Mouse (Mus musculus) small intestine, adult 2 months (tissue): Measurements from ENCODE around the gene Nfia. TPM values are rescaled to one million over a fixed set of nuclear protein-coding genes. Genes with fewer than 3 reads are reported as not detected.

ENCODE experiments used
- H3K27ac ChIP-seq: fragments of 200-500 bp; 2 replicates; pipeline ENCODE4 v1.5.1; 2012; ENCODE audit warnings: low read depth, low read length, control low read depth, inconsistent platforms; ENCODE audit not compliant: insufficient read depth
- H3K27me3 ChIP-seq: fragments of 200-500 bp; 2 replicates; pipeline ENCODE4 v1.6.1; 2012; ENCODE audit warnings: mild to moderate bottlenecking, moderate library complexity, low read length, inconsistent platforms; ENCODE audit not compliant: control insufficient read depth, insufficient read depth
- H3K36me3 ChIP-seq: fragments of 200-500 bp; 2 replicates; pipeline ENCODE4 v1.6.1; 2012; ENCODE audit warnings: mild to moderate bottlenecking, low read length, control low read depth, inconsistent platforms; ENCODE audit not compliant: control insufficient read depth, insufficient read depth
- H3K4me1 ChIP-seq: fragments of 200-500 bp; 2 replicates; pipeline ENCODE4 v1.6.1; 2012; ENCODE audit warnings: low read length, inconsistent platforms, mixed read lengths; ENCODE audit not compliant: control insufficient read depth, insufficient read depth, insufficient read length
- H3K4me3 ChIP-seq: fragments of 200-500 bp; 2 replicates; pipeline ENCODE4 v1.5.1; 2012; ENCODE audit warnings: low read depth, mild to moderate bottlenecking, control low read depth, inconsistent platforms, low read length, moderate library complexity
- CTCF ChIP-seq: fragments of 200-500 bp; IDR thresholded peaks from 2 replicates; pipeline ENCODE4 v1.5.1; 2012; ENCODE audit warnings: low read depth, mild to moderate bottlenecking, control low read depth, inconsistent platforms, low read length, moderate library complexity, mixed read lengths; ENCODE audit not compliant: insufficient replicate concordance, insufficient read length; ENCODE audit errors: extremely low read depth
- POLR2A ChIP-seq: fragments of 200-500 bp; IDR thresholded peaks from 2 replicates; pipeline ENCODE4 v1.6.1; 2012; ENCODE audit warnings: low read depth, mild to moderate bottlenecking, control low read depth, inconsistent platforms, low read length, moderate library complexity
- WGBS: fragments of 180-500 bp; shearing (Covaris S2); methylation state at CpG from one replicate; pipeline ENCODE4 v1.1.7; 2018; 5-methylcytosine and 5-hydroxymethylcytosine counted together
- polyA plus RNA-seq: library from polyadenylated mRNA; depleted of rRNA; stranded (reverse); fragments of >200 nt; gene quantifications from 2 replicates; pipeline ENCODE4 v1.2.3, GENCODE M21; 2012

Gene Nfia
- polyA plus RNA-seq, 1 experiment: 16.5 TPM

DNA sequence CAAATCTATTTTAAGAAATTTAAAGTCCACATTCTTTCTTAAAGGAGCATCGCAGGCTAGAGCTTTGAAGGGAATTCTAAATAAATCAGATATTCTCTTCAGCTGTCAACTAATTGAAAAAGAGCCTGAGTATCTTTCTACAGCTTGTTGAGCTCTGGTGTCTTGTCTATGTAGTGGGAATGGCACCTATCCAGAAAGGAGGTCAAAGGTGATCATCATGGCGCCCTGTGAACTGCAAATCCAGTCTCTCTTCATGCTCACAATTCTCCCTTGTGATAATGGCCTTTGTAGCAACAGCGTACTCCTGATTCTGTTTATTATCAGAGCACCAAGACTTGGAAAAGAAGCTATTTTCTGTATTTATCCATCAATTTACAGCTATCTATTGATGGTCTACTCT, 6.4 kb upstream of the Nfia start:
- no peak overlapping the region for H3K27ac ChIP-seq
- H3K27me3 ChIP-seq: no peaks in the 10 kb centered on the region
- TF ChIP-seq CTCF: no peak
- no peak for TF ChIP-seq POLR2A
- H3K36me3 ChIP-seq: no peaks in the 10 kb centered on the region
- H3K4me3 ChIP-seq: no peak overlapping the region
- no peaks in the 10 kb centered on the region for H3K4me1 ChIP-seq
- 89% methylated on average over 3 of the region's 3 CpGs for WGBS

- no peaks in the 10 kb centered on the region for H3K36me3 ChIP-seq
- TF ChIP-seq POLR2A (no peak), CTCF (no peak)
- 73% methylated on average over 4 of the region's 4 CpGs for WGBS
- H3K4me1 ChIP-seq: no peaks in the 10 kb centered on the region
- no peaks in the 10 kb centered on the region for H3K27me3 ChIP-seq
- no peak overlapping the region for H3K27ac ChIP-seq
- H3K4me3 ChIP-seq: no peak overlapping the region
These were observed 5.5 kb upstream of the Nfia start for GRCm38 (mm10) chr4:97767025-97767424.

- Histone ChIP-seq H3K27me3 (no peaks in the 10 kb centered on the region), H3K27ac (no peak overlapping the region), H3K36me3 (no peaks in the 10 kb centered on the region), H3K4me3 (no peak overlapping the region), H3K4me1 (no peaks in the 10 kb centered on the region)
- WGBS: 89% methylated on average over 5 of the region's 5 CpGs
- TF ChIP-seq CTCF (no peak), POLR2A (no peak)
These were observed 5.0 kb upstream of the Nfia start for GRCm38 (mm10) chr4:97767516-97767915.

DNA sequence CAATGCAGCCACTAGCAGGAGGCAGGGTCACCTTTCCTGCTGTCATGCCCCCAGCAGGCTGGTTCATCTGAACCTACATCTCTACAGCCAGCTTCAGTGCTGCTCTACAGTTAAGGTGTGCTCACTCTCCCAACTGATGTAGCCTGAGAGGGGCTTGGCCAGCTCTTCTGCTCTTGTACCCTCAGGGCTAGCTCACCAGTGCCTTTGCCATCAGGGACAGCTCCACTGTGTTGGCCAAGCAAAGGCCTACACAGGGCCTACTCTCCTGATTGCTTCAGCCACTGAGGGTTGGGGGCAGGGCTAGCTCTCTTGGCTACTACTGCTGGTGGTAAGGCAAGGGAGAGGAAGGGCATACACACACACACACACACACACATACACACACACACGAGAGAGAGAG, 2.7 kb upstream of the Nfia start:
- Histone ChIP-seq H3K4me1 (0 out of 2 replicates have a peak, but pooled peaks cover 2% of the 10 kb centered on the region), H3K27ac (no peak overlapping the region), H3K36me3 (no peaks in the 10 kb centered on the region), H3K4me3 (no peak overlapping the region), H3K27me3 (no peaks in the 10 kb centered on the region)
- 71% methylated on average over 1 of the region's 1 CpGs for WGBS
- TF ChIP-seq POLR2A (no peak), CTCF (no peak)

DNA sequence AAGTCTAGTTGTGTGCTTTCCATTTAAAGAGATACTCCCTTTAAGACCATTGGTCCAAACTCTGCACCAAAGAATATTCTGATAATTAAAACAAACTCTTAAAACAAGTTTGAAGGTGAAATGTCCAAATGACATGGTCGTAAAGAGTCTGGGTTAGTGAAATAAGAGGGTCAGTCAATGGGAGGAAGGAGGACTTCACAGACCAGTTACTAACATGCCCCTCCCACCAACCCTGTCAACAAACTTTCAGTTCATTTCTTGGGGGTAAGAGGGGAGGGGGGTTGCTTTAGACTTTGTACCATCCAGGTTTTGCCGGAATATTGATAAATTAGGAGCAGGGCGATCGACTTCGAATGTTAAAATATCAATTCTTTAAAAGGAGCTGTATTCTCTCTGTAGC, 1.1 kb upstream of the Nfia start:
- Histone ChIP-seq H3K4me3 (peak overlapping the region; percentile 85; the same call in 1 of the 2 replicates), H3K36me3 (no peaks in the 10 kb centered on the region), H3K27me3 (no peaks in the 10 kb centered on the region), H3K27ac (peak overlapping the region; percentile 83), H3K4me1 (0 out of 2 replicates have a peak, but pooled peaks cover 2% of the 10 kb centered on the region)
- 11% methylated on average over 5 of the region's 5 CpGs for WGBS
- TF ChIP-seq CTCF (no peak), POLR2A (no peak)

GRCm38 (mm10) chr4:97772084-97772484, 450 bp upstream of the Nfia start:
- 0 out of 2 replicates have a peak, but pooled peaks cover 2% of the 10 kb centered on the region for H3K4me1 ChIP-seq
- no peaks in the 10 kb centered on the region for H3K27me3 ChIP-seq
- under 1% methylated on average over 25 of the region's 25 CpGs for WGBS
- no peaks in the 10 kb centered on the region for H3K36me3 ChIP-seq
- peak overlapping the region; percentile 85 for H3K4me3 ChIP-seq
- peak overlapping the region; percentile 100 for H3K27ac ChIP-seq
- TF ChIP-seq POLR2A (peak; percentile 94), CTCF (no peak)

- peak overlapping the region; percentile 100 for H3K27ac ChIP-seq
- H3K4me3 ChIP-seq: peak overlapping the region; percentile 45
- 0 out of 2 replicates have a peak, but pooled peaks cover 2% of the 10 kb centered on the region for H3K4me1 ChIP-seq
- H3K36me3 ChIP-seq: no peaks in the 10 kb centered on the region
- no peak for TF ChIP-seq CTCF
- peak; percentile 53; the same call in 1 of the 2 replicates for TF ChIP-seq POLR2A
- WGBS: 0% methylated on average over 14 of the region's 14 CpGs
- H3K27me3 ChIP-seq: no peaks in the 10 kb centered on the region
These were observed 618 bp downstream of the Nfia start for GRCm38 (mm10) chr4:97773110-97773593.

DNA sequence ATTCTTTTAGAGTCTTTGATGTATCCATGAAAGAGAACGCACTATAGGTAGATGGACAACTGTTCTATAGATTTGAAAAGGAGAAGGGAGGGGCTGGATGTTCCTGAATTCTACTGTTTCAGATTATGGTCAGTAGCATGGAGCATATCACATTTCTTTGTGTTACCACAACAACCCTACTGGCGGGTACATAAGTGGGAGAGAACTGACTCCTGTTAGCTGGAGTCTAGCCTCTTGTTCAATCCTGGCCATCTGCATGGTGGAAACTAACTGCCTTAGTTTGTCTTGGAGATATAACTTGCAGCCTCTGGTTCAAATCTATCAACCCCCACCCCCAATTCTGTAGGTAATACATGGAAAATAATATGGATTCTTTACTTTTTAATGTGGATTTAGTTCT, 1.3 kb downstream of the Nfia start:
- Histone ChIP-seq H3K27me3 (no peaks in the 10 kb centered on the region), H3K4me3 (no peak overlapping the region), H3K27ac (peak overlapping the region; percentile 35), H3K36me3 (no peaks in the 10 kb centered on the region), H3K4me1 (0 out of 2 replicates have a peak, but pooled peaks cover 2% of the 10 kb centered on the region)
- WGBS: 51% methylated on average over 2 of the region's 2 CpGs
- TF ChIP-seq POLR2A (no peak), CTCF (no peak)
